Mouse (Mus musculus) liver, adult 2 months (tissue): ENCODE results near the gene Wfdc11.

ENCODE experiments used
- CTCF ChIP-seq: fragments of 200-500 bp; IDR thresholded peaks from 2 replicates; pipeline ENCODE4 v1.5.1; 2011; ENCODE audit warnings: low read depth, low read length, control low read depth
- POLR2A ChIP-seq: fragments of 200-500 bp; IDR thresholded peaks from 2 replicates; pipeline ENCODE4 v1.6.1; 2011; ENCODE audit warnings: low read length, control low read depth; ENCODE audit not compliant: insufficient read depth; ENCODE audit errors: extremely low read depth

GRCm38 (mm10) chr2:164670261-164670660 is 3.6 kb downstream of the Wfdc11 start:
- TF ChIP-seq CTCF (no peak), POLR2A (no peak)
